Mouse (Mus musculus): ENCODE results near the gene Alpk1. TPM values are rescaled to one million over a fixed set of nuclear protein-coding genes. Genes with fewer than 3 reads are reported as not detected.

The Alpk1 gene
- polyA plus RNA-seq, 1 experiment = 1.6 TPM

GRCm38 (mm10) chr3:127661646-127662531 is 118.4 kb downstream of the Alpk1 start:
- no peak for DNase-seq (ENCODE audit: low read depth in 1 of 2, low spot score in 2 of 2)
- H3K36me3 ChIP-seq (ENCODE audit: control insufficient read depth, insufficient read depth, low read length) = no peaks in the 10 kb centered on the region
- WGBS = 86% methylated on average over 22 of the region's 22 CpGs
- no peak overlapping the region for H3K4me3 ChIP-seq (ENCODE audit: extremely low read depth, insufficient read depth, insufficient read length)
- TF ChIP-seq POLR2A (IDR thresholded peaks at IDR 0.05; ENCODE audit: low read depth, low read length) (no peak), CTCF (IDR thresholded peaks at IDR 0.05; ENCODE audit: extremely low read depth, insufficient read depth, insufficient read length, insufficient replicate concordance) (no peak)
- no peaks in the 10 kb centered on the region for H3K27me3 ChIP-seq (ENCODE audit: control insufficient read depth, insufficient read depth, low read length)
- no peak overlapping the region for H3K27ac ChIP-seq (ENCODE audit: insufficient read depth, low read length)
- no peaks in the 10 kb centered on the region for H3K4me1 ChIP-seq (ENCODE audit: control insufficient read depth, insufficient read depth, insufficient read length)

DNA sequence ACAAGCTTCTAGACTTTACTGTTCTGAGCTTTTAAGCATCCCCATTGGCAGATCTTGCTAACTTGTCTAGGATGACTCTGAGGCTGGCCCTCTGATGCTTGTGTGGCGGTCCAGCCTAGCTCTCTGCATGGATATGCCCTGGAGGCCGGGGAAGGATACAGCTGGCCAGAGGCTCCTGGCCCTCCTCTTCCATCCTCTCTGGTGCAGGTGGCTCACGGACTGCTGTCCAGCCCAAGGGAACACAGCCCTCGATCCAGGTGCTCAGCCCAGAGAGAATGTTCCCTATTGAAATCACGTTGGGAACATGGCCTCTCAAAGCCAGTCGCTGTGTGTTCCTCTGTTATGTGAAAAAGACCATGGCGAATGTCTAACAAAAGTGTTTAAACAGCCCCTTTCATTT is 119.6 kb downstream of the Alpk1 start:
- WGBS = 84% methylated on average over 7 of the region's 7 CpGs
- TF ChIP-seq CTCF (IDR thresholded peaks at IDR 0.05; ENCODE audit: extremely low read depth, insufficient read depth, insufficient read length, insufficient replicate concordance) (no peak), POLR2A (IDR thresholded peaks at IDR 0.05; ENCODE audit: low read depth, low read length) (no peak)
- DNase-seq (ENCODE audit: low read depth in 1 of 2, low spot score in 2 of 2) = no peak
- Histone ChIP-seq H3K27ac (ENCODE audit: insufficient read depth, low read length) (no peak overlapping the region), H3K27me3 (ENCODE audit: control insufficient read depth, insufficient read depth, low read length) (no peaks in the 10 kb centered on the region), H3K4me1 (ENCODE audit: control insufficient read depth, insufficient read depth, insufficient read length) (no peaks in the 10 kb centered on the region), H3K36me3 (ENCODE audit: control insufficient read depth, insufficient read depth, low read length) (no peaks in the 10 kb centered on the region), H3K4me3 (ENCODE audit: extremely low read depth, insufficient read depth, insufficient read length) (no peak overlapping the region)

DNA sequence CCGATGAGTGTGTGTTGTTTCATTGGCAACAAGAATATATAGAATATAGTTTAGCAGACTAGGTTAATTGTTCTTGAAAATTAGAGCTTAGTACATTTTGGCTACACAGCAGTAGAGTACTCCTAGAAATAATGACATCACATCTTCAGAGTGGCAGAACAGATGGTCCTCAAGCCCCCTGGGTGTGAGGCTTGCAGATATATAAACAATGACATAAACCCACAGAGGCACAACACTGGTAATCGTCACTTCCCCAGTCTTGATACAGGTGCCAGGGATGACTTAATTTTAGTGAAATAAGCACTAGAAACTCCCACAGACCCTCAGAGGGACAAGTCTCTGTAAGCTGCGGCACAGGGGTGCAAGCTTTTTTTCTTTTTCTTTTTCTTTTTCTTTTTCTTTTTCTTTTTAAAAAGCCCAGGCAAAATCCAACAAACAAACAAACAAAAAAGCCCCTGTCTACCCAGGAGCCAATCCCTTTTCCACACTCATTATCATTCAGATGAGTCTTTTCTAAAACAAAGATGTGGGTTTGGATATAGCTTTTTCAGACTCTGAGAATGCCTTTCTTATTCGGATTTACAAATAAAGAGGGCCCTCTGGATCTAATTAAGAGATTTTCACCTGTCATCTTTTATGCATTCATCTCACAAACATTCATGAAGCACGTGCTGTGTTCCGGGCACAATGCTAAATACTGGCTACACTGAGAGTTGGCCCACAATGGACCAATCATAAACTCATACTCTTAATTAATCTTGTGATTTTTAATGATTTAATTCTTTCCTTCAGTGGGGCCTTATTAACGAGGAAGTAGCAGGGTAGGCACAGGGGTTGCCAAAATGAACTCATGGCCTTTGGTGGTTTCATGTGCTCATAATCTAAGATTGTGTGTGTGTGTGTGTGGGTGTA is 128.3 kb downstream of the Alpk1 start:
- Histone ChIP-seq H3K4me1 (ENCODE audit: control insufficient read depth, insufficient read depth, insufficient read length) (no peaks in the 10 kb centered on the region), H3K36me3 (ENCODE audit: control insufficient read depth, insufficient read depth, low read length) (no peaks in the 10 kb centered on the region), H3K27ac (ENCODE audit: insufficient read depth, low read length) (no peak overlapping the region), H3K27me3 (ENCODE audit: control insufficient read depth, insufficient read depth, low read length) (no peaks in the 10 kb centered on the region), H3K4me3 (ENCODE audit: extremely low read depth, insufficient read depth, insufficient read length) (no peak overlapping the region)
- TF ChIP-seq POLR2A (IDR thresholded peaks at IDR 0.05; ENCODE audit: low read depth, low read length) = no peak
- TF ChIP-seq CTCF (IDR thresholded peaks at IDR 0.05; ENCODE audit: extremely low read depth, insufficient read depth, insufficient read length, insufficient replicate concordance) = no peak
- WGBS = 67% methylated on average over 7 of the region's 7 CpGs
- DNase-seq (ENCODE audit: low read depth in 1 of 2, low spot score in 2 of 2) = no peak

DNA sequence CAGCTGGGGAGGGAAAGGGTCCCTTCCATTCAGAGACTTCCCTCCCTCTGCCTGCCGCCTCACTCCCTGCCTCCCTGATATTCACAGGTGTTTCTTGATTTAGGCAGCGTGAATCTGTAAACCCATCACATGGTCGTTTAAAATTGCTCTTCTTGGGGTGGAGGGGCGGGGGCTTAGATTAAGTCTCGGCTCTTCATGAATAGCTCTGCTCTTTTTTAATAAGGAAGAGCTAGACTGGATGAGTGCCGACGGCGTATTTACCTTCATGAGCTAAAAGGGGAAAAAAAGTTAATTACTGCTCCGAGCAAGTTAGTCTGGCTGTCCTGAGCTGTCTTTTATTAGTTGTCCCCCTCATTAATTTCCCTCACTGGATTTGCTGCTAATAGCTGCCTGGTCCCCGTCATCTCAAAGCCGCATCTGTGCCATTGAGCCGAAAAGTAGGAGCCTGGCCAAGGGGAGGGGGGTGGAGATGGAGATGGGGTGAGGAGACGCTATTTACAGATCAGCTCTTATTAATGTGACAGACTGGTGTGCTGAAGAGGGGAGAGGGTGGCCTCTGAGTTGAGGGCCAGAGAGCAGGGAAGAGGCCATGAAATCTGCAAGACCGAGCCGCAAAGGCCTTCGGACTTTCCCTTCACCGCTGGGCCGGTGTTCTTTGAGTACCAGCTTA is 134.0 kb downstream of the Alpk1 start:
- TF ChIP-seq POLR2A (IDR thresholded peaks at IDR 0.05; ENCODE audit: low read depth, low read length) (no peak), CTCF (IDR thresholded peaks at IDR 0.05; ENCODE audit: extremely low read depth, insufficient read depth, insufficient read length, insufficient replicate concordance) (no peak)

GRCm38 (mm10) chr3:127642211-127642610 is 138.1 kb downstream of the Alpk1 start:
- no peak for TF ChIP-seq CTCF (IDR thresholded peaks at IDR 0.05; ENCODE audit: extremely low read depth, insufficient read depth, insufficient read length, insufficient replicate concordance)
- TF ChIP-seq POLR2A (IDR thresholded peaks at IDR 0.05; ENCODE audit: low read depth, low read length) = no peak
- Histone ChIP-seq H3K4me3 (ENCODE audit: extremely low read depth, insufficient read depth, insufficient read length) (no peak overlapping the region), H3K27me3 (ENCODE audit: control insufficient read depth, insufficient read depth, low read length) (peaks cover 31% of the 10 kb centered on the region), H3K27ac (ENCODE audit: insufficient read depth, low read length) (no peak overlapping the region), H3K4me1 (ENCODE audit: control insufficient read depth, insufficient read depth, insufficient read length) (no peaks in the 10 kb centered on the region), H3K36me3 (ENCODE audit: control insufficient read depth, insufficient read depth, low read length) (no peaks in the 10 kb centered on the region)
- no peak for DNase-seq (ENCODE audit: low read depth in 1 of 2, low spot score in 2 of 2)
- 17% methylated on average over 5 of the region's 5 CpGs for WGBS

More for the DNA sequence above, 134.0 kb downstream of the Alpk1 start:
- Histone ChIP-seq H3K4me1 (ENCODE audit: control insufficient read depth, insufficient read depth, insufficient read length) (no peaks in the 10 kb centered on the region), H3K27me3 (ENCODE audit: control insufficient read depth, insufficient read depth, low read length) (peaks cover 9% of the 10 kb centered on the region), H3K27ac (ENCODE audit: insufficient read depth, low read length) (no peak overlapping the region), H3K4me3 (ENCODE audit: extremely low read depth, insufficient read depth, insufficient read length) (no peak overlapping the region), H3K36me3 (ENCODE audit: control insufficient read depth, insufficient read depth, low read length) (no peaks in the 10 kb centered on the region)
- DNase-seq (ENCODE audit: low read depth in 1 of 2, low spot score in 2 of 2) = no peak
- WGBS = 74% methylated on average over 18 of the region's 18 CpGs
